Mouse (Mus musculus) ovary, adult 2 months (tissue): Measurements from ENCODE around the gene Cldn34b4. TPM values are rescaled to one million over a fixed set of nuclear protein-coding genes. Genes with fewer than 3 reads are reported as not detected.

Experiments
- polyA plus RNA-seq: library from polyadenylated mRNA; depleted of rRNA; stranded (reverse); fragments of >200 nt; gene quantifications from 2 replicates; pipeline ENCODE4 v1.2.3, GENCODE M21; 2012; rRNA removed

The Cldn34b4 gene
- polyA plus RNA-seq, result not detected in 2 replicates

GRCm38 (mm10) chrX:76393050-76393449, at the start of gene Cldn34b4:
Cldn34b4 (plus strand) TSS chrX:76393350.

Other genes starting within 250 kb of the Cldn34b4 start
- not detected in 2 replicates for gene Cldn34b3, start 129.0 kb upstream of the Cldn34b4 start, polyA plus RNA-seq
- gene Cldn34d, start 209.6 kb downstream of the Cldn34b4 start, polyA plus RNA-seq, result not detected in 2 replicates